Mouse (Mus musculus) brain, adult 2 months (tissue): ENCODE data around the gene Olfr617.
"Not testable (repeated sequence)": the region's sequence is repeated elsewhere in the genome, so short reads cannot be mapped to it uniquely, and the experiment has no call there.

Source experiments
- DNase-seq: peaks from one replicate; pipeline ENCODE4 v3.0.0; 2011; ENCODE audit warnings: low read depth, low spot score

Gene Olfr617

DNA sequence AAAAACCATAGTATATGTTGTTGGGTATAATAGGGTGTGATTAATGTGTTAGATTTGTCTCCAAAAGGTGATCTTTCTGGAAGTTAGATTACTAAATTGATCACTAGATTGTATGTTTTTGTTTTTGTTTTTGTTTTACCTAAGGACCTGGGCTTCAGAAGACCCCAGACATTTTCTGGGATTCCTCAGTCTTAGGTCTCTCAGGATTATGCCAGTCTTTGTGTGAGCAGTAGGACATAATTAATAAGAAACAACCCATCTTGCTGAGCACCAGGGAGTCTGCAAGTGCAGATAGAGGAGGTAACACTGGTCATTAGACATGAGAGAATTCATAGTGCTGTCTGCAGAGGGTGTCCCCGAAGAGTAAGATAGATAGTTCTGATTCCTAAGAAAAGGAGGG is at the start of gene Olfr617:
TSS of gene Olfr617 (plus strand) at position 301 of the 400 bp plus-strand sequence.
- no peak for DNase-seq

DNA sequence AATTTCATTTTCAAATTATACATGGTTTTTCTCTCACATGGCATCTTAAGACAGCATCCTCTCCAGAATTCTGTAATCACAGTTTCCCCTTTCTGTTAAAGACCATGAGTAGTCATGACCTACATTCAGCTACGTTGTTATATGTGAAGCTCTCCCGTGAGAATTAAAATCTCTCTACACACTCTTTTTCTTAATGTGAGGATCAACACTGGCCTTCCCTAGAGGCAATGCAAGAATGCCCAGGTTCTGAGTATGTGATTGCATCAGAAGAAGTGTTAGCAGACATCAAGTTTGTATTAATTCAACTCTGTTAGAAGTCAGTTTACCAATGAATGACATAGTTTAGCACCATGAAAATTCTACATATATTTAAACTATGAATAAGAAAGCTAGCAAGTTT is 30.2 kb upstream of the Olfr617 start, which contains the start of gene Olfr612:
TSS of gene Olfr612 (minus strand) at position 101 of the 400 bp plus-strand sequence.
- DNase-seq, result not testable (repeated sequence)

DNA sequence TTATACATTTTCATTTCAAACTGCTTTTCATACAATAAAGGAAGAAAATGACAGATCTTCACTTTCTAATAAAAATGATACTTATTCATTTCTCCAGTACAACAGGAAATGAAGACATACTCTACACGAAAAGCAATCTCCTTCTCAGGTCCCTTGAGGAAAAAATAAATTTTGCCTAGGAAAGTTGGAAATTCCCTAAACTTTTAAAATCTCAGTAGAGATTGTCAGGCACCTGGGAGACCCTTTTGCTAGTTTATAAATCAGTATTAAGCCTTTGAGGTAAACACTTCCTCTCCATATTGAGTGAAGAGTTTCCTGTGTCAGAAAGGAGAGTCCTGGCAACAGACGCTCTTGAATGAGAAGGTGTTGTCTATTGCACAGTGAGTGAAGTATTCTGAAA is 25.1 kb upstream of the Olfr617 start, which contains the start of gene Olfr613:
TSS of gene Olfr613 (plus strand) at position 301 of the 400 bp plus-strand sequence.
- no peak for DNase-seq

DNA sequence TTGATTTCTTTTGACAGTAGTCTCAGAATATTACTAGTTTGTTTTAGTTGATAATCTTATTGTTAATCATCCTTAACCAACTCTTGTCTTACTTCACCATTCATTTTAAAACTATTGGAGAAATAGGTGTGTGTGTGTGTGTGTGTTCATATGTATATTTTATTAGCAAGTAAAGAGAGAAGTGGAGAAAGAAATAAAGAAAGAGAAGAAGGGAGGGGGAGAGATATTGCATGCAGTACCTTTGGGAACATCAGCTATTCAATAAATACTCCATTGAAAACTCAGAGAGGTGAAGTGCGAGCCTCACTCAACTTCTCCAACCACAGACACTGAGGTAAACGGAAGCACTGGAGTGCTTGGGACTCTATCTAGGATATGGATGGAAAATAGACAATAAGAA is 17.1 kb upstream of the Olfr617 start, which contains the start of gene Olfr615:
TSS of gene Olfr615 (plus strand) at position 301 of the 400 bp plus-strand sequence.
- no peak for DNase-seq

DNA sequence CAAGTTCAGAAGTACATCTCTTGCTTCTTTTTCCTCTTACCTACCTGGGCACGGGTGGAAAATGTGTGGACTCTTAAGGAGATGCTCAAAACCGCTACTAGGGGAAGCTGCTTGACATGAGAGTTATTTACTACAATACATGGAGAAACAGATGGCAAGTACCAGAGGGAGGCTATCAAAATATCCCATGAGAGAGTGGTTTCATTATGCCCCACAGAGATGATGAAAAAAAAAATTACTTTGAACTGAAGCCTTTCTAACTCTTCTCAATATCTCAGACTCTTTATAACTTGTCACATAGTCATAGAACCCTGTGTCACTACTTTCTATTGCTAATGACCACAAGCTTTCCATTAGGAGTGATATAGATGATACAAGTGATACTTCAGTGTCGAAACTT is 3.8 kb upstream of the Olfr617 start, which contains the start of gene Olfr616:
TSS of gene Olfr616 (minus strand) at position 101 of the 400 bp plus-strand sequence.
- DNase-seq, result no peak

DNA sequence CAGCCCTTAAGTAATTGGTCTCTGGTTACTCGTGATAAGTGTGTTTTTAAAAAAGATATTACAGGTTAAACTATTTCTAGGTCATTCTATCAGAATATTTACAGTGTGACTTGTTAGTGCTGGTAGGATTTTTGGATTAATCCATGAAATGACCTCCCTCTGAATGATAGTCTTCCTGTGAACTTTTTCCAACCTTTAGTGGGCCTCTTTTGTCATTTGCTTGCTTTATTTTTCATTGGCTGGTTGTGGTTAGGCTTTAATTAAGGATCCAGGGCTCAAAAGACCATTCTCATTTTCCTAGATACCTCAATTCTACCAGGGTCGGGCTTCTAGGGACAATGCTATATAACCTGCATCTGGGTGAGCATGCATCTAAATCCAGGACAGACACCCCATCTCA is 16.9 kb downstream of the Olfr617 start, which contains the start of gene Olfr618:
TSS of gene Olfr618 (plus strand) at position 301 of the 400 bp plus-strand sequence.
- no peak for DNase-seq

DNA sequence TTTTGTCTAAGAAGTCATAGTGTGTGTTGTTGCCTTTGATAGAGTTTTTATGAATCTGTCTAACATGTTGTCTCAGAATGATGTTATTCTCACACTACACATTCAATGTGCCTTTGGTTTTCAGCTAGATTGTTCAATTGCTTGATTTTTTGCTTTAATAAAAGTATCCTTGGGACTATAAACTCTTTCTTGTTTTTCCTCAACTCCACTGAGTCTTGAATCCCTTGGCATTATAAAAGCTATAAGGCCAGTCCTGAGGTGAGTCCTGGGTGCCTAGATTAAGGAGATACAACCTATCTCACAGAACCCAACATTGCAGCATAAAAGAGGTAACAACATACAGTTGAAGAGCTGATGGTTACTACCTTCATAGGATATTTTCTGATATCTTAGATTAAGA is 27.4 kb downstream of the Olfr617 start, which contains the start of gene Olfr619:
TSS of gene Olfr619 (plus strand) at position 301 of the 400 bp plus-strand sequence.
- no peak for DNase-seq

DNA sequence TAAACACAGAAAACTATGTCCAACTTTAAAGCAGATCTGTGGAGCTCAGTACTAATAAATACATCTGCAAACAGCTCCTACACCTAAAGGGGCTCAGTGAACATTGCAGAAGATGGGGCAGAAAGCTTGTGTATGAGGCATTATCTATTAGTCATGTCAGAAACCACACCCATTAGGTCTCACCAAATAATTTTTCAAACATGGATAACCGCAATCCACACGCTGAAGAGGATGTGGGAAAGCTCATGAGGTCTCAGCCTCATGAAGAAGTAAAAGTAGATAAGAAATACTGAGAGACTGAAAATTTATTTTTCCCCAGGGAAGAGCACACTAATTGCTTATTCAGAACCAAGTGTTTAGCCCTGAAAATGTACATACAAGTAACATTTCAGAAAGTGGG is 34.6 kb downstream of the Olfr617 start:
- no peak for DNase-seq

DNA sequence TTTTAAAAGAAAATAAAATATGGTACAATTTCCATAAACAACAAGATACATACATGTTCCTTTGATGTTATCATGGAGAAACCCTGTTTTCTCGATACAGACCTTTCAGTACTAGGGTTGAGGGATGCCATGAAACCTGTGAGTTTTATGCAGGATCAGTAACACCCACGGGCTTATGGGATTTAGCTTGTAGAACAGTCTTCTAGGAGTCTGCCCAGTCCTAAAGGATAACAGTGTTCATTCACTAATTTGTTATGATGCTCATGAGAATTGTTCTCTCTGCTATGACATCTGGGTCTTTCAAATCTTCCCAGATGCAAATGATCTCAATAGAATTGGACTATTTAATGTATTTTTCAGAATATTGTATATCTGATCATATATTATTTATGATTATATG is 39.6 kb downstream of the Olfr617 start, which contains the start of gene Olfr620:
TSS of gene Olfr620 (minus strand) at position 101 of the 400 bp plus-strand sequence.
- DNase-seq, result no peak
